Mouse (Mus musculus) layer of hippocampus, adult 9-11 months (tissue): Measurements from ENCODE around the gene Ptprn2.

ENCODE experiments used
- DNase-seq: peaks from one replicate; pipeline ENCODE4 v3.0.0; 2022

The Ptprn2 gene

DNA sequence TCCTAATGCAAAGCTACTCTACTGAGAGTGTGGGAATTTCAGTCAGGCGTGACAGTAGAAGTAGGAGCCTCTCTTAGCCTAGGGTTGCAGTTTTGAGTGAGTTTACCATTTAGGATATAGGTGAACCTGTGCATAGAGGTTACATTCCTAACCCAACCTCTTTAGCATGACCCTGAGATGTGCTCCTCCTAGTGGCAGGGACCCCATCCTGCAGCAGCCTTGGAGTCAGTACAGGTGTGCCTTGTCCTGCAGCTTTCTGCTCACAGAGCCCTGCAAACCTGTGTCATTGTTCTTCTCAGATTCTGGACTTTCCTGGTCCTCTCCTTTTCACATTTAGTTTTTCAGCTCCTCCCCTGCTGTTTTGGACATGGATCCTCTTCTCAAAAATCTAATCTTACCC, 168.2 kb downstream of the Ptprn2 start:
- no peak for DNase-seq

DNA sequence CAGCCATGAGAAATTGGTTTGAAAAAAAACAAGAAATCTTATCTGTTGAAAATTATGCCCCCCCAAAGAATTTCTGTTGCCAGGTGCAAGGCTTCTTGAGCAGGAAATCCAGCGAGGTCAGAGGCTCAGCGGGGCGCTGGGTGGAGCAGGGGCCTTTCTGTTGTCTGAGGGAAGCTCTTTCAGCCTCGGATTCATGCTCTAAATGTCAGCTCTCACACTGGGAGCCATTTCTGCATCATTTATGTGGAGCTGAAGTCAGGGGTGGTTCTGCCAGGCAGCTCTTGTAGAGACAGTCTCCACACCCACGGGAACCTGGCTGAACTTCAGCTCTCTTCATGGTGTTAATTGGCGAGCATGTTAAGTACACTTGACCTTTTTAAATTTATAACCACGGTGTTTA, 174.6 kb downstream of the Ptprn2 start:
- peak; percentile 72 for DNase-seq

DNA sequence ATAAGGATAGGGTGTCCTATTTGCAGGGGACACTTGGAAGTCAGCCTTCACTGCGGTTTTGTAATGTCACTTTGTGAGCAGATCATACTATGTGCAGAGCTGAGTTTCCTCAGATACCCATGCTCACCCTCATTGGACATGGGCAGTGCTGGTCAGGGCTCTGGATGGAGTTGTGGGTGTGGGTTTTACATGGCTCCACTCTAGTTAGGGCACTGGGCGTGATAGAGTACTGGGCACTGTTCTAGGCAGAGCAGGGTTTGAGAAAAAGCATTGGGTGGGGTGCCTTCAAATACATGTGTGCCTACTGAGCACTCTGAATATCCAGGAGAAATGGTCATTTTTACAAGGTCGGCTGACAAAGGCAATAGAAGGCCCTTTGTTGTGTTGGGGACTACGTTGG, 175.5 kb downstream of the Ptprn2 start:
- no peak for DNase-seq

DNA sequence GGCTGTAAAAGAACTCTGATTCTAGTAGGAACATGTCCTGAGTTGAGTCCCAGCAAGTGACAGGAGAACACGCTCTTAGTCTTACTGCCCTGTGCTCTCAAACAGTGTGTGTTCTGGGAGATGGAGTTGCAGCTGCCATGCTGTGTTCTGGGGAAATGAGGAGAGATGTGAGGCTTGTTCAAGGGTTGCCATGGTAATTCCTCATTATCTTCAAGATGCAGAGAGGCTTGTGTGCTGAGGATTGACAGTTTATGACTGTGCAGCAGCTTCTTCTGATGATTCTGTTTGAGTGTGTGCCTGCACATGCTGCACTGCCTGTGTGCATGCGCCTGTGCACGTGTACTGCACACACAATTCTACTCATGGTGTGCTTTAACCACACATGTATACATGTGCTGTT, 192.2 kb downstream of the Ptprn2 start:
- DNase-seq: peak; percentile 69

DNA sequence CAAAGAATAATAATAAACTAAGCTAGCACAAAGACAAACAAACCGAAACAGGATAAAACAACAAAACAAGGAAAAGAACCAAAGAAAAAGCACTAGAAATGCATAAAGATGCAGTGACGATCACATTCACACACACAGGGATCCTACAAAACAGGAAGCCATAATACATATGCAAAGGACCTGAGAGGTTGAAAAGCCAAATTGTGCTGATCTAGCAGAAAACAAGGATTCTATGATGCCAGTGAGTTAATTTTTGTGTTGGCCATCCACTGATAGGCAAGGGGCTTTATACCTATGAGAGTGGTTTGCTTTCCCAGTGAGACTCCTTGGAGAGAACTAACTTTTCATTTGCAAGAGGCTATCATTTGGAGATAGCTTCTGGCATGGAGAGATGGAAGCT, 204.3 kb downstream of the Ptprn2 start:
- DNase-seq: no peak

DNA sequence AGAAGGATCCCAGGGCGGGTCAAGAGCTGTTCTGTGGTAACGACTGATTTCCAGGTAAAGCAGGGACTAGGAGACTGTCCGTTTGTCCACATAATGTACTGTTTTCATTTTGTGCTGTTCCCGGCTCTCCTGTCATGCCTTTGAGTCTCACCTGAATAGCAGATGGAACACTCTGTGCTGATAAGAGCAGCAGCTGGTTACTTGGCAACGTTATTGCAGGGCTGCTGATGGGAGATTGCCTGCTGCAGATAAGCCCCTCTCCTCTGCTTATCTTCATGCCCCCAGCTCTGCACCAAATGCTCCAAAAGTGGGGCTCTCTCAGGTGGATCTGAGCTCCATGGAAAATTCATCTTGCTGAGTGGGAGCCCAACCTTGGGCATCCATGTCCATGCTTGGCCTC, 224.0 kb downstream of the Ptprn2 start:
- no peak for DNase-seq

DNA sequence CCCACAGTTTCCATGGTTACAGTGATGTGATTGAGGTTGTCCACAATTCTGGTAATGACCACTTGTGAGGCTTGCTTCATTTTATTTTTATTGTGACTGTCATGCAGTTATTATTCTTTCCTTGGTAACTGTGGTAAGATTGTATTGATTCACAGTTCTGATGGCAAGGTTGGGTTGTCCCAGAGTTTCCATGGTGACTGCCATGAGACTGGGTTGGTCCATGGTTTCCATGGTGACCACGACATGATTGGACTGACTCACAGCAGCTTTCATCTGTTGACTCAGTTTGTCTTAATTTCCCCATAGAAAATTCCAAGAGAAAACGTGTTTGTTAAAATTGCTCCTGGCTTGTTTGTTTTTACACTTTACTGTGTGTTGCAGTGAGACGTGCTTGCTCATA, 225.2 kb downstream of the Ptprn2 start:
- DNase-seq: peak; percentile 47

DNA sequence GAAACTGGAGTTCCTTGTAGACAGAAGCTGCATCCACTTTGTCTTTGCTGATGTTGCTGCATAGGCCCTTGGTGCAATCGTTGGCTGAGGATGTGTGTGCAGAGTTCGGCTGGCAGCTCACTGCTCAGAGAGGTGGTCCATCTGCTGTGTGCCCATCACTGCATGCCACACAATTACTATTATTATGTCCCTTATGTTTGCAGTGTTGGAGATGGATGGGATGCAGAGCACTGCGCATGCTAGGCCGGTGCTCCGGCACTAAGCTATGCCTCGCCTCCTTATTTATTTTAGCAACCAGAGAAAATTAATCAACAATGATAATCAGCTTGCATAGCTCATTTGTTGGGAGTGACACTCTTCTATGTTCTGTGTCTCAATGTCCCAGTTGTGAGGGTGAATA, 225.6 kb downstream of the Ptprn2 start:
- no peak for DNase-seq

DNA sequence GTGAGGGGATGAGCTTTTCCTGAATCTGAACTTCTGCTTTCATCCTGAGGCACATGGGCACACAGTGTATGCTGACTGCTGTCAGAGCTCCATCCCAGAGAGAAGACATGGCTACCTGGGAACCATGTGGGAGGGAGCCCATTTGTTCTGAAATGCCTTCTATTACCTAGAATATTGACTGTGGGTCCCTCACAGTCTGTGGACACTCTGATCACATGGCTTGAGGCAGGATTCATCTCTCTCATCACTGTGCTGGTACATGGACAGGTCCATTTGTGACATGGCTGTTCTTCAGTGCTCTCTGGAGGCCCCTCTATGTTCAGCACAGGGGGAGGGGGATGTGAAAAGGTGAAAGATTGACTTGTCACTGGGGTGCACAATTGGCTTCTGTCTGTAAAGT, 227.6 kb downstream of the Ptprn2 start:
- no peak for DNase-seq

DNA sequence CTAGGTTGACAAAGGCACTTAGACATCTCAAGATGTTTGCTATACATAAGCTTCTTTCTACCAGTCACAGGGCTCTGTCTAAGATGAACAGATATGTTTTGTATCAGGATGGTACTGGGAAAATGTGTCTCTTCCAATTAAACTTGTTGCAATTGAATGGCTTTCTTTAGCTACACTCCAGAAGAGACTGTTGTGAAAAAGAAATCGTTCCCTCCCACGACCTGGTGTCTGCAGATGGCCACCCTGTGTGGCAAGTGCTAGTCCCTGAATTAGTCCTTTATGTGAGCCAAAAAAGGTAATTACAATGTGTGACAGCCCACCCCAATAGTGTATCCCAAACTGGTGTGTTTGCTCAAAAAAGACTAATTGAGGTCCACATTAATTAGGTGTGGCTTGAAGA, 235.5 kb downstream of the Ptprn2 start:
- peak; percentile 48 for DNase-seq

DNA sequence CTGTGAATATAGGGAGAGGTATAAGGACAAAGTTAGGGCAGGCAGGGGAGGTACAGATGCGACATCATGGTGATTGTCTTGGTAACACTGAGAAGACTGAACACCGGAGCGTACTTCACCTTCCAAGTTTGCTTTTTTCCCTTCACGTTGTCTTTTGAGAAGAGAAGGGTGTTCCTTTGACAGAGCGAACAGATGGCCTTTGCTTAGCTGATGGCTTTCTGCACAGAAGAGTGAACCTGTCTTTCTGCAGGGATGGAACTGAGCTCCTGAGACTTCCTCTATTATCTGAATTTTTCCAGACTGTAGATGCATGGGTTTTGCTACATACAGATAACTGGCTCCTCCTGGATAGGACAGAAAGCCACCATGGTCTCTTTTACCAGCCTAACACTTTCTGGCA, 254.6 kb downstream of the Ptprn2 start:
- no peak for DNase-seq

DNA sequence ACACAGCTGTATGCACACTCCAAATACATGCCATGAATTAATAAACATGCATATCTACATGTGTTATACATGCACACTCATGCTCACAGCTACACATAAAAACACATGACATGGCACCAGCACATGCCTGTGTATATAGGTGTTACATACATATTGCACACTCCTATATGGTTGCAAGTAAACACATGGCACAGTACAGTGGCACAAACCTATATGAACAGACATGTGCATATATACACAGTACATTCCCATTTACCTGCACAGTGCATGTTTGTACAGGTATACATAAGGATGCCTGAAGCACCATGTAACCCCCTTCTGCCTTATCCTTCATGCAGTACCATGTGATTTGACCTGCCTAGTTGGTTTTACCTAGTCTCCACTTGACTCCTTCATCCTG, 255.8 kb downstream of the Ptprn2 start:
- no peak for DNase-seq

DNA sequence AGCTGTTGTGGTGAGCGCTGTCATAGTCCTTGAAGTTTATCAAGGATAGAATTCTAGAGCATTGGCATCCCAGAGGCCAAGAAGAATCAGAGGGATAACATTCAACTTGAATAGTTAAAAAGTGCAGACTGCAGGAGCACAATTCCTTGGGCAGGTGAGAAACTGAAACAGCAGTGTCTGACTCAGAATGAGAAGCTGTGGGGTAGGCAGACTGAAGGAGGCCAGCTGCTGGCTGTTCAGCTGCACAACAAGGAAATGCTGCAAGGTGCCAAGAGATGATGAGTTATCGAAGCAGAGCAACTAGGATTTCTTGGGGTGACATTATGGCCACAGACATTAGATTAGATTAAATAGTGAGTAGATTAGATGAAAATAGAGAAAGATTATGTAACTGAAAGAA, 260.9 kb downstream of the Ptprn2 start:
- no peak for DNase-seq

DNA sequence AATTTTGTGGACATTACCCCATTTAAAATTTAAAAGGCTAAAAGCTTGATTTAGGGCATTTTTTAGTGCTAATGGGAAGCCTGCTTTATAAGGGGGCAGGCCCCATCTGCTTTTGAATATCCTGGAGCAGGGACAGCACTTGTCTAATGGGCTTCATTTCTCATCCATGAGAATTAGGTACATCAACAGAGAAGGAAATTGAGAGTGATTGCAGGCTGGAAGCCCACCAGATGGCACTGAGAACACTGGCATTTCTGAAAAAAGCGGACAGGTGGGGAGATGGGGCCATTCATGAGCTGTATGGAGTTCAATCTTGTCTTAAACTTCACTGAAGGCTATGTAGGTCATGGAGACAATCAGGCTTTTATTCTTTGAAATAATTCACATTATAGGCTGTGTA, 267.3 kb downstream of the Ptprn2 start:
- no peak for DNase-seq

DNA sequence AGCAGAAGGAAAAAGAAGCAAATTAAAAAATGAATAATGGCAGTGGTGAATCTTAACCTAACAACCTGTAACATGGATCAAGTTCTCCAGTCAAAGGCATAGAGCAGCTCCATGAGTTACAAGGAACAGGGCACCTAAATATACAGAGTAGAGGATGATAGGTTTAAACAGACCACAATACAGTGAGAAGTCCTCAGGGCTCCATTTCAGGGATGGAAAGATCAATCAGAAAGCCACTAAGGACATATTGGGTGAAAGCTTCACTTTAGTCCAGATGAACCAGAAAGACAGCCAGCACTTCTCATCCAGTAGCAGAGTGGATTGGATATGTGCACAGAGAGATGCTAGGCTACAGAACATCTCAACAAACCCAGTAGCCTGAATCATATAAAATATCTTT, 278.4 kb downstream of the Ptprn2 start:
- no peak for DNase-seq

DNA sequence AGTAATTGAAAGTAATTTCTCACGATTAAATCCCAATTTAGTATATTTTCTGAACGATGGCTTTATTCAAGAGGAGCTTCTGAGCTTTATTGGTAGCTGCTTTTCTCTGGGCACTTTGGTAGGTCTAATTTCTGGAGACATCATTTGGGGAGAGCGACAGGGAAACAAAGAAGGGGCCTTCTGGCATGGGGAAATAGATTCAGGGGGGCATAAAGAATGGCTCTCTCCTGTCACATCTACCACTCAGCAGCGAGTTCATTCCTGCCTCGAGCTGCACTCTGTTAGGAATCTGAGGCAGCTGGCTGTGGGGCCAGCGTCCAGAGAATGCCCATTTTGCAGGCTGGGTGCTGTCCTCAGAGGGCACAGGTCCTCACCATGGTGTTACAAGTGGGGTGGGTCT, 285.4 kb downstream of the Ptprn2 start:
- no peak for DNase-seq

DNA sequence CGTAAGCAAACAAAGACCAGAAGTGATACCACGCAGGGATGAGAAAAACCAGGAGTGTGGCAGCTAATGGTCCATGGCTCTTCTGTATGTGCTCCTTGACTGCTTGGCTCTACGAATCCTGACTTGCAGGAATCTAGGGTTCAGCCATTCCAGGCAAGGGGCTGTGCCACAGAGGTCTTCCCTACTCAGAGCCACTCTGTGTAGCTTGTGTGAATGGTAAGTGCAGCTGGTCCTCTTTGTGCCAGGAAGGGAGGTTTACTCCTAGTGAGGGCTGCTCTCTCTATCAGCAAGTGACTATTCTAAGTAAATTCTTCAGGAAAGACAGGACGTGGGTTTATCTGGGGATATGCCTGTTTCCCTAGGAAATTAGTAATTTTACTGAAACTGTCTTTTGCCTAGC, 286.0 kb downstream of the Ptprn2 start:
- no peak for DNase-seq

DNA sequence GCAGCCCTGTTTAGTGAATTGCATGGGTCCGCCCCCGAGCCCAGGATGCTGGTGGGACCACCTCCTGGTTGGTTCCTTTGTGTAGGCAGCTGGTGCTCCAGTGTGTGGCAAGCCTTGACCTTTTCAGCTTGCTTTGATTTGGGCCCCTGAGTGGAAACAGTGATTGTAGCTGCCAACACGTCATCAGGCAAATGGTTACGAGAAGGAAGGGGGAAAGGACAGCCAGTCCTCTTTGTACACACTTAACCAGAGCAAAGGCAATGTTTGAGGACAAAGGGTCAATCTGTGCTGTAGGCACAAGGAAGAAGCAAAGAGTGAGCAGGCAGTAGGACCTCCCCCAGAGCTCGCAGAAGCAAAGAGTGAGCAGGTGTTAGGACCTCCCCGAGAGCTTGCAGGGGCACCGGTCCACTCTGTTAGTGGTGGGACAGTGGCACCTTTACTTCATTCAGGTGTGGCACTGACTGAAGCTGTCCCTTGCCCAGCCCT, 286.6 kb downstream of the Ptprn2 start:
- no peak for DNase-seq

DNA sequence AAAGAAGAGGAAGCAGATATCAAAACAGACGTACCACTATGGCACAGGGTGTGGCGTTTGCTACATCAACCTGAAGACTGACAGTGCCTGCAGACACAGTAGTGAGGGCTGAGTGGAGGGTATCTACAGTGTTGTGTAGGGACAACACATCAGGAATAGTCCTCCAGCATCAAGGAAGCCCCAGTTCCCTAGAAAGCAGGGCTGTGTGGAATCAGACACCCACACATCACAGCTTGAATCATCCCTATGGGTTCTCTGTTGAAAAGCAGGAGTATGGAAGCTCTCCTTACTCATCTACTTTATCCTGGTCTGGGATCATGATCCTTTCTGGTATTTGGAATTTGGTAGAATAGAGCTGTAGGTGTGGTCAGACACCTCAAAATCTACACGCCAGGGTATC, 287.8 kb downstream of the Ptprn2 start:
- no peak for DNase-seq

DNA sequence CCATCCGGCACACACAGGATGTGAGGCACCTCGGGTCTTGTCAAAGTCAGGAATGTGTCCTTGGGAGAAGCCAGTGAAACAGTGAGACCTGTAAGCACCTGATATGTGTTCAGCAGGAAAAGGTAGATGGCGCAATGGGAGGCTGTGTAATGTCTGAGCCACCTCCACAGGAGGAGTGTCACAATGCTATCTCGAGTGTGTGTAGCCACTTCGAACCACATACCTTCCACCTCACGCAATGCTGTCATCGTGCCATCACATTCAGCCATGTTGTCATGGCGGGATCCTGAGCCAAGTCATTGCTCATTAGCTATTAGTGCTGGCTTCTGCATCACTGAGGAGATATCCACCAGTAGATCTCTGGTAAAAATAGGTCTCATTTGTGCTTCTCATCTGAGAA, 290.9 kb downstream of the Ptprn2 start:
- DNase-seq: no peak

DNA sequence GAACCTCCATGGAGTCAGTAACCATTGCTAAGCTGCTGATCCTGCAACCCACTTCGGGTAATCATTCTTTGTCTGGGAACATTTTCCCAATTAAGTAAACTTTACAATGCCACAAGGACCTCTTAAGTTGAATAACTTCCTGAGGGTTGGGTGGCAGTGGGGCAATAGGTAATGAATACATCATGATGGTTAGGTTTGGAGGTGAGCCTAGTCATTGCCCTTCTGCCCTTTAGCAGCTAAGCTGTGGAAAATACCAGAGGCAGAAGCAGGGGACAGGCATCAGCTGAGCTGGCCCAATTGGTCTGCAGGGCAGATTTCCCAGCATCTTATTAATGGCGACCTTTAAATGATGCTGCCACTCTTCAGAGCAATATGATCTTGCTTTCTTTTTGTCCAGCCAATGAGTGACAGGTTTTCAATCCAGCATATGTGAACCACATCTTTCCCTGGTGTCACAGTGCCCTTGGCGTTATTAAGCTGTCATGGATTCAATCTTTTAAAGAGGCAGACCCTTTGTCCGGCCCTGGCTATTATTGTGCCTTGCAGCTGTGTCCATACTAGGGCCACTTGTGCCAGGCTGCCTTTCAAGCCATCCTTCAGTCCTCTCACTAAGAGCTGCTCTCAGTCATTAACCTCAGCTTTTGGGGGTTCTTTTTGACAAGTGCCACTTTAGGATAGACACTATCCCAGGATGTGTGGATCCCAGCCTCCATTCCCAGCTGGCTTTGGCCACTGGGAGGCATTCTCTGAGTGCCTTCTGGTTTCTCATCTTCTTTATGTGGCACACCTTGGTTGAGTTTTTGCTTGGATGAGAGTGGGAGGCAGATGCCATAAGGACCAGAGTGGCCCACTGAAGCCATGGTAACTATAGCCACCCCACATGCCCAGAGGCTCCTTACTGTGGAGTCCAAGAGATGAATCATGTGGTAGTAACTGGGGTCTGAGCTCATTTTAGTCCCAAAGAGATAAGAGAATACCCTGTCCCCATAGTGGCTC, 292.9 kb downstream of the Ptprn2 start:
- DNase-seq: no peak

DNA sequence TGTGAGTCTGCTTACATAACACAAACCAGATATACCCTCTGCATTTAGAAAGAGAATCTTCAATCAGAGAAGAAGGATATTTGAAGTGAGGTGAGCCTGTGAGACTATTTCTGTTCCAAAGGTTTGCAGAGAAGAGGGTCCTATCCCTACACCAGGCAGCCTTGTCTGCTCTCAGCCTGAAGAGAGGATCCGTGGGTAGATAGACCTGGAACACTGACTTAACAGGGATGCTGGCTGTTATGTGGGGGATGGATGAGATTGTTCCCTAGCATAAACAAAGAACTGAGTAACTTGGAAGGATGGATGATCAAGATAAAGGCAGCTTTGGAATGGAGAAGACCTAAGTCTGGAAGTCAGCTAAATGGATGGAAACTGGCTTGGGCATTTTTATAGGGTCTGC, 294.9 kb downstream of the Ptprn2 start:
- DNase-seq: no peak

DNA sequence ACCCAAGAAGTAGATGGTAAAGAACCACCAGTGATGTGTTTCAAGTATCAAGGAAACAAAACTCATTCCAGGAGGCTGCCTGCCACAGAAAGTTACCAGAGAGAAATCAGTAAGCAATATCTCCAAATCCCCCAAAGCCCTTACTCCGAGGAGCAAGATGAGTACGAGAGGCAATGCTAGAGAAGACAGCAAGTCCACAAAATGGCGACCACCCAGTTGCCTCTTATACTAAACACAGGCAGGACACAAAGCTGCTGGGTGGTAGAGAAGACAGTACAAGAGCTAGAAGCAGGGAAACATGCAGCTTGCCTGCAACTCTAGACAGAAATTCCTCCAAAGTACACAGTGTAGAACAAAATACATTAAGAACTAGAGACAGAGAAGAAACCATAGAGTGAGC, 300.2 kb downstream of the Ptprn2 start:
- no peak for DNase-seq

DNA sequence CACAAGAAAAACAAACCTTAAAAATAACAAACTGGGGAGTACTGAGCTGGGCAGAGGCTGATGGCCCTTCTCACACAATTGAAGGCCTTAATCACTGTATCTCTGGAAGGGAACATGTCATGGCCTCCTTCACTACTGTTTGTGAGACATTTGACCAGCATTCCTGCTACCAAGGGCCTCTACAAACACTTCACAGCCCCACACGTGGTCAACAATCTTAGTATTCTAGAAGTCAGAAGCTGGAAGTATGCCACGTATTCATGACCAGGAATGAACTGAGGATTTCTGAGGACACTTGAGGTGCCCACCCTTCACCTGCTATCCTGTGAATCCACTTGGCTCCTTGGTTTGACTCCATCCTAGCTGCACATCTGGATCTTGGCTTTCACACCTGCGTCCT, 302.8 kb downstream of the Ptprn2 start:
- DNase-seq: no peak

DNA sequence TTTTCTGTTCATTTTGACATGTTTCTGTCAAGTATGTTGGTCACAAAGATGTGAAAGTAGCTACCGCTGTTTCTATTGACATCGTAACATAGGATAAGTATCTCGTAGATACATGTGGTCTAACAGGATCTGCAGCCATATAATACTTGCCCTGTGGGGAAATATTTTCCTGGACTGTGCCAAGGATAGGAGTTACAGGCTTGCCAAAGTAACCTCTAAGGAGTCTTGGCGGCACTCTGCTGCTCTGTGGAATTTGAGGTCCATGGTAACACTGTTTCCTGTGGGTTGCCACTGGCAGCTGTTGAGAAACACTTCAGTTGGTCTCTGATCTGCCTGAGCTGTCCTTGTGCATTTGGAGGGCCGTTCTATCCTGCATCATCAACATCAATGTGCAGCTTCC, 317.8 kb downstream of the Ptprn2 start:
- DNase-seq: no peak
